Mouse (Mus musculus): Measurements from ENCODE around the gene Pnpla6. TPM values are rescaled to one million over a fixed set of nuclear protein-coding genes. Genes with fewer than 3 reads are reported as not detected.

The Pnpla6 gene
- polyA plus RNA-seq, 1 experiment from 2014 or later = 21.8 TPM

DNA sequence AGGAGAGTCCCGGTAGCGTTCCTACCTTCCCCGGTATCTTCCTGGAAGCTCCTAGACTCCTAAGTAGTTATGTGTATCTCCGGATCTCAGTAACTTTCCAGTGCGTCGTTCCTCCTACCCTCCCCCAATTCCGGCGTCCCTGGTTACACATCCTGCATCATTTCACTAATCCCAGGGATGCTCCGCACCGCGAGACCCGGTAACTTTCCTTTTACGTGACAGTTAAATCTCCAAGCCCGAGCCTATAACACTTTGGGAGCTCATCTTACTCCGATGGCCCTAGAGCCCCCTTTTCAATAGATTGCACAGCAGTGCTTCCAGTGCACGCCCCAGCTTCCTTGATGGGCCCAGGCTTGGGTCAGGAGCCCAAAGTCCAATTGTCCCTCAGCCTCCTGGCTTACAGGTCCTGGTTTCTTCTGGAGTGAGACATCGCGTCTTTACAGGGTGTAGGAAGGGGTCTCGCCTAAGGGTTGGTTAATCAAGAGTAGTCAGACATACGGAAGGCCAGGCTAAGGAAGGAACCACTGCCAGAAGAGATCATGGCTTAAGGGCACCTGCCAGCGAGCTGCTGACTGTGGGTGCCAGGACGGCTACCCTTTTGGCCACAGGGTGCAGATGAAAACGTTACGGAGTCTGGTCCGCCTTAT lies 710 bp downstream of the Pnpla6 start:
- ATAC-seq (ENCODE audit: insufficient number of reproducible peaks, low FRiP score, low TSS enrichment, low read depth) = 0 out of 2 replicates have a peak, but pooled peaks have one; percentile 0
- WGBS = under 1% methylated on average over 25 of the region's 25 CpGs
- peak overlapping the region; percentile 44 for H3K9ac ChIP-seq

GRCm38 (mm10) chr8:3516450-3517116 lies 1.4 kb downstream of the Pnpla6 start:
- Histone ChIP-seq H3K36me3 (peaks cover 31% of the 10 kb centered on the region), H3K27ac (peak overlapping the region; percentile 84), H3K4me1 (peaks cover 17% of the 10 kb centered on the region), H3K27me3 (no peaks in the 10 kb centered on the region), H3K4me2 (peak overlapping the region; percentile 98), H3K9ac (peak overlapping the region; percentile 44), H3K4me3 (peak overlapping the region; percentile 74), H3K9me3 (no peaks in the 10 kb centered on the region)
- 2% methylated on average over 36 of the region's 36 CpGs for WGBS
- peak; percentile 82 for ATAC-seq (ENCODE audit: insufficient number of reproducible peaks, low FRiP score, low TSS enrichment, low read depth)

More for the DNA sequence above, 710 bp downstream of the Pnpla6 start:
- Histone ChIP-seq H3K4me1 (peaks cover 17% of the 10 kb centered on the region), H3K36me3 (peaks cover 31% of the 10 kb centered on the region), H3K27ac (peak overlapping the region; percentile 84), H3K27me3 (no peaks in the 10 kb centered on the region), H3K9me3 (no peaks in the 10 kb centered on the region), H3K4me2 (peak overlapping the region; percentile 98), H3K4me3 (peak overlapping the region; percentile 74)

DNA sequence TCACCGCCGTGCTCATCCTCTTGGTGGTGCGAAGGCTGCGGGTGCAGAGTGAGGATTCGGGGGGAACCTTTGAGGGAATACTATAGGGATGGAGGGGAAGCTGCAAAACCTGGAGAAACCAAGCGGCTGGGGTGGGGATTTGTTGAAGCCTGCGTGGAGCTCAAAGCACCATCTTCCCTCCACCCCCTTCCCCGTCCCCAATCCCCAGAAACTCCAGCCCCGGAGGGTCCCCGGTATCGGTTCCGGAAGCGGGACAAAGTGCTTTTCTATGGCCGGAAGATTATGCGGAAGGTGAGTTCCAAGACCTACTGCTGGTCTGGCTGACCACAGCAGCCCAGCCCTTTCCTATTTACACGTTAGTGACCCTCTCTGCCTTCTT lies 1.9 kb downstream of the Pnpla6 start:
- ATAC-seq (ENCODE audit: insufficient number of reproducible peaks, low FRiP score, low TSS enrichment, low read depth) = peak; percentile 13; the same call in 1 of the 2 replicates
- WGBS = 8% methylated on average over 16 of the region's 16 CpGs

DNA sequence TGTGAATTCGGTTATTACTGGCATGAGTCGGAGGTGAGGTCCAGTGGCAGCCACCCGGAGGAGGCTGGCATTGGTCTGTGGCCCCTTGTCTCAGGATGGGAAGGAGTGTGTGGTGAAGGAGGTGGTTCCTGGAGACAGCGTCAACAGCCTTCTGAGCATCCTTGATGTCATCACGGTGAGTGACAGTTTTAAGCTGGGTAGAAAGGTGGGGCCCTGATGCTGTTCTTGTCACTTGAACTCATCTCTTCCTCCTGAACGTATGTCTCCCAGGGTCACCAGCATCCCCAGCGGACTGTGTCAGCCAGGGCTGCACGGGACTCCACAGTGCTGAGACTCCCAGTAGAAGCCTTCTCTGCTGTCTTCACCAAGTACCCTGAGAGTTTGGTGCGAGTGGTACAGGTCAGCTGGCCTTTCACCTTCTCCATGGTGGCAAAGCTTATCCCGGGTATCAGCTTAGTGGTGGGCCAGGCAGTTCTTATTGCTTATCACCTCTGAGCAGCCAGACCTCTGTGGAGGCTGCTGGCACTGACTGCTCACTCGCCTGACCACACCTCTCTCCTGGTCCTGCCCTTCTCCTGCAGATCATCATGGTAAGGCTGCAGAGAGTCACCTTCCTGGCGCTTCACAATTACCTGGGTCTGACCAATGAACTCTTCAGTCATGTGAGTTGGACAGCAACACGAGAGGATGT lies 7.0 kb downstream of the Pnpla6 start:
- 93% methylated on average over 13 of the region's 13 CpGs for WGBS
- no peak overlapping the region for H3K9ac ChIP-seq
- ATAC-seq (ENCODE audit: insufficient number of reproducible peaks, low FRiP score, low TSS enrichment, low read depth) = no peak
- H3K27ac ChIP-seq = no peak overlapping the region
- H3K9me3 ChIP-seq = no peaks in the 10 kb centered on the region
- no peak overlapping the region for H3K4me2 ChIP-seq
- H3K27me3 ChIP-seq = no peaks in the 10 kb centered on the region
- peaks cover 7% of the 10 kb centered on the region for H3K4me1 ChIP-seq
- H3K36me3 ChIP-seq = peaks cover 53% of the 10 kb centered on the region
- no peak overlapping the region for H3K4me3 ChIP-seq

More for the DNA sequence above, 1.9 kb downstream of the Pnpla6 start:
- Histone ChIP-seq H3K27ac (peak overlapping the region; percentile 72), H3K4me3 (peak overlapping the region; percentile 74), H3K27me3 (no peaks in the 10 kb centered on the region), H3K36me3 (peaks cover 30% of the 10 kb centered on the region), H3K9ac (peak overlapping the region; percentile 37), H3K9me3 (no peaks in the 10 kb centered on the region), H3K4me1 (peaks cover 17% of the 10 kb centered on the region), H3K4me2 (peak overlapping the region; percentile 98)

DNA sequence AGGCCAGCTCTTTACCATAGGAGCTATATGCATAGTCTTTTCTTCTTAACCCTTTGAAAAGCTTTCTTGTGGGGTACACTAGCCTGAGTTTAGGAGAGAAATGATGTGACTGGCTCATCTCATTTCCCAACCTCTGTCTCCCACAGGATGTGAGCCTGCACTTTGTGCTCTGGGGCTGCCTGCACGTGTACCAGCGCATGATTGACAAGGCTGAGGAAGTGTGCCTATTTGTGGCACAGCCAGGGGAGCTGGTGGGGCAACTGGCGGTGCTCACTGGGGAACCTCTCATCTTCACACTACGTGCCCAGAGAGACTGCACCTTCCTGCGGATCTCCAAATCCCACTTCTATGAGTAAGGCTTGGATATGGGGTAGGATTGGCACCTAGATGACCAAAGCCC lies 15.6 kb downstream of the Pnpla6 start:
- ATAC-seq (ENCODE audit: insufficient number of reproducible peaks, low FRiP score, low TSS enrichment, low read depth) = no peak
- H3K4me1 ChIP-seq = no peaks in the 10 kb centered on the region
- no peak overlapping the region for H3K4me2 ChIP-seq
- H3K36me3 ChIP-seq = peaks cover 66% of the 10 kb centered on the region
- no peak overlapping the region for H3K27ac ChIP-seq
- H3K9ac ChIP-seq = no peak overlapping the region
- WGBS = 86% methylated on average over 5 of the region's 5 CpGs
- H3K27me3 ChIP-seq = no peaks in the 10 kb centered on the region
- no peaks in the 10 kb centered on the region for H3K9me3 ChIP-seq
- H3K4me3 ChIP-seq = no peak overlapping the region

- H3K9ac ChIP-seq = no peak overlapping the region
- no peaks in the 10 kb centered on the region for H3K4me1 ChIP-seq
- H3K4me2 ChIP-seq = no peak overlapping the region
- H3K27ac ChIP-seq = no peak overlapping the region
- no peak for ATAC-seq (ENCODE audit: insufficient number of reproducible peaks, low FRiP score, low TSS enrichment, low read depth)
- no peak overlapping the region for H3K4me3 ChIP-seq
- peaks cover 64% of the 10 kb centered on the region for H3K36me3 ChIP-seq
- no peaks in the 10 kb centered on the region for H3K9me3 ChIP-seq
- 94% methylated on average over 18 of the region's 18 CpGs for WGBS
- no peaks in the 10 kb centered on the region for H3K27me3 ChIP-seq
Measured at GRCm38 (mm10) chr8:3531936-3532335, 16.8 kb downstream of the Pnpla6 start.

GRCm38 (mm10) chr8:3536053-3536841 lies 21.1 kb downstream of the Pnpla6 start:
- ATAC-seq (ENCODE audit: insufficient number of reproducible peaks, low FRiP score, low TSS enrichment, low read depth) = no peak

DNA sequence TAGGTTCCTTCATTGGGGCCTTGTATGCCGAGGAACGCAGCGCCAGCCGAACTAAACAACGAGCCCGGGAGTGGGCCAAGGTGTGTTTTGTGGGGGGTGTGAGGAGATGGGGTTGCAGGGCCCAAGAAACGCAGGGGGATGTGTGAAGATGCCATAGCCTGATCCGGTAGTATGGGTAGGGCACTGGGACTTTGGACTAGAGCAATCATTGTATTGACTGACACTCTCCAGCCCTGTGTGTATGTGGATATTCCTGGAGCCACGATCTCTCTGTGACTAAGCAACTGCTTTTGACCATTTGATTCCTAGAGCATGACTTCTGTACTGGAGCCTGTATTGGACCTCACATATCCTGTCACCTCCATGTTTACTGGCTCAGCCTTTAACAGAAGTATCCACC lies 21.8 kb downstream of the Pnpla6 start:
- no peak overlapping the region for H3K27ac ChIP-seq
- H3K9ac ChIP-seq = no peak overlapping the region
- no peak for ATAC-seq (ENCODE audit: insufficient number of reproducible peaks, low FRiP score, low TSS enrichment, low read depth)
- WGBS = 96% methylated on average over 9 of the region's 9 CpGs
- no peak overlapping the region for H3K4me2 ChIP-seq
- H3K27me3 ChIP-seq = no peaks in the 10 kb centered on the region
- no peaks in the 10 kb centered on the region for H3K9me3 ChIP-seq
- H3K4me1 ChIP-seq = no peaks in the 10 kb centered on the region
- no peak overlapping the region for H3K4me3 ChIP-seq
- H3K36me3 ChIP-seq = peaks cover 78% of the 10 kb centered on the region

More at GRCm38 (mm10) chr8:3536053-3536841, 21.1 kb downstream of the Pnpla6 start:
- peaks cover 78% of the 10 kb centered on the region for H3K36me3 ChIP-seq
- no peak overlapping the region for H3K4me3 ChIP-seq
- H3K27me3 ChIP-seq = no peaks in the 10 kb centered on the region
- H3K9me3 ChIP-seq = no peaks in the 10 kb centered on the region
- whole genome bisulfite sequencing = 61% methylated on average over 15 of the region's 15 CpGs
- no peaks in the 10 kb centered on the region for H3K4me1 ChIP-seq
- H3K4me2 ChIP-seq = no peak overlapping the region
- no peak overlapping the region for H3K9ac ChIP-seq
- no peak overlapping the region for H3K27ac ChIP-seq

GRCm38 (mm10) chr8:3537666-3538065 lies 22.5 kb downstream of the Pnpla6 start:
- Histone ChIP-seq H3K9ac (no peak overlapping the region), H3K27me3 (no peaks in the 10 kb centered on the region), H3K27ac (no peak overlapping the region), H3K9me3 (no peaks in the 10 kb centered on the region), H3K4me2 (no peak overlapping the region), H3K4me1 (no peaks in the 10 kb centered on the region), H3K4me3 (no peak overlapping the region), H3K36me3 (peaks cover 79% of the 10 kb centered on the region)
- ATAC-seq (ENCODE audit: insufficient number of reproducible peaks, low FRiP score, low TSS enrichment, low read depth) = no peak
- 92% methylated on average over 26 of the region's 26 CpGs for WGBS

DNA sequence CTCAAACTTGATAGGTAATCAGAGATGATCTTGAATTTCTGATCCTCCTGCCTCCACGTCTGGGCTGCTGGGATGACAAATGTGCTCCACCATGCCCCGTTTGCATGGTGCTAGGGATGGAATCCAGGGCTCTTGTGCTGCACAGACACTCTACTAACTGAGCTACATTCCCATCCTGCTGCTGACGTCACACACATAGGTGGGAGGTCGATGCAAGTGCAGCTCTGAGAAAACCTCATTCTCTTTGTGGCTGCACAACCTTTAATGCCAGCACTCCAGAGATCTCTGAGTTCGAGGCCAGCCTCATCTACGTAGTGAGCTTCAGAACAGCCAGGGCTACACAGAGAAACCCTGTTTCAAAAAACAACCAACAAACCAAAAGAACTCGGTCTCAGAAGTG lies 24.0 kb downstream of the Pnpla6 start:
- Histone ChIP-seq H3K27me3 (no peaks in the 10 kb centered on the region), H3K36me3 (peaks cover 83% of the 10 kb centered on the region), H3K4me1 (no peaks in the 10 kb centered on the region), H3K9ac (no peak overlapping the region), H3K4me2 (no peak overlapping the region), H3K27ac (no peak overlapping the region), H3K9me3 (no peaks in the 10 kb centered on the region), H3K4me3 (no peak overlapping the region)
- WGBS = 81% methylated on average over 7 of the region's 7 CpGs
- ATAC-seq (ENCODE audit: insufficient number of reproducible peaks, low FRiP score, low TSS enrichment, low read depth) = no peak

DNA sequence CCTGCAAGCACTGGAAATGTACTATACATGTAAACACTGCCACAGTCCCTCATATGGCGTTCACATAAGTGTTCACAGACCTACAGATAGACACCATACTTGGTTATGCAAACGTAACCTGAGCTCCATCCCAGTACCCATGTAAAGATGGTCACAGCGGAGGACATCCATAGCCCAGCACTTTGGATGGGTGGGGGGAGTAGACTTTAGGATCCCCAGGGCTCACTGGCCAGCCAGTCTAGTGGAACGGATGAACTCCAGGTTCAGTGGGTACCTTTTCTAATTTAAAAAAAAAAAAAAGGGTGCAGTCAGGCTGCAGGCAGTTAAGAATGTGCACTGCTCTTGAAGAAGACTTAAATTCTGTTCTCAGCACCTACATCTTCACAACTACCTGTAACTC lies 24.9 kb downstream of the Pnpla6 start:
- no peak for ATAC-seq (ENCODE audit: insufficient number of reproducible peaks, low FRiP score, low TSS enrichment, low read depth)
- no peaks in the 10 kb centered on the region for H3K4me1 ChIP-seq
- no peak overlapping the region for H3K4me2 ChIP-seq
- H3K36me3 ChIP-seq = peaks cover 88% of the 10 kb centered on the region
- H3K4me3 ChIP-seq = no peak overlapping the region
- H3K27ac ChIP-seq = no peak overlapping the region
- no peak overlapping the region for H3K9ac ChIP-seq
- H3K27me3 ChIP-seq = no peaks in the 10 kb centered on the region
- WGBS = 95% methylated on average over 4 of the region's 4 CpGs
- H3K9me3 ChIP-seq = no peaks in the 10 kb centered on the region

All from limb, embryonic 15.5 days (tissue).